Mouse (Mus musculus) retina, adult 2 months (tissue): ENCODE results near the gene Rcsd1.

Experiments used
- DNase-seq: peaks from one replicate; pipeline ENCODE4 v3.0.0-alpha.2; 2012; ENCODE audit warnings: low read depth, low spot score

Gene Rcsd1

GRCm38 (mm10) chr1:165709629-165710256 lies at the start of gene Rcsd1:
Gene Rcsd1 (minus strand): TSS chr1:165709757.
- DNase-seq: no peak

DNA sequence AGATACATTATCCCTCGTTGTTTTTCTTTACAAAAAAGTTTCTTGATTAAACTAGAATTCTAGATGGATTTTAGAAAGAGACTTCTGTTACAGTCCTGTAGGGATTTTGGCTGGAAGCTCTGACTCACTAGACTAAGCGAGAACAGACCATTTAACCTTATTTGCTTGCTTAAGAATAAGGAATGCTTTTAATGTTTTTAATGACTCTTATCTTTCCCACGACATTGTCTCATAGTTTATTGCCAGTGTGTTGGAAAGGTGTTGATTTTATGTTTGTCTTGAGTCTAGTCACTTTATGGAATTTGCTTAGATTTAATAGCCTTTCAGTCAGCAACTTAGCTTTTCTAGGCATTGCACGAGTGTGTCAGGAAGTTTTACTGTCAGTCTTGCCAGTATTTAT lies 45.6 kb upstream of the Rcsd1 start:
- DNase-seq: no peak

GRCm38 (mm10) chr1:165754205-165754604 lies 44.6 kb upstream of the Rcsd1 start:
- no peak for DNase-seq

DNA sequence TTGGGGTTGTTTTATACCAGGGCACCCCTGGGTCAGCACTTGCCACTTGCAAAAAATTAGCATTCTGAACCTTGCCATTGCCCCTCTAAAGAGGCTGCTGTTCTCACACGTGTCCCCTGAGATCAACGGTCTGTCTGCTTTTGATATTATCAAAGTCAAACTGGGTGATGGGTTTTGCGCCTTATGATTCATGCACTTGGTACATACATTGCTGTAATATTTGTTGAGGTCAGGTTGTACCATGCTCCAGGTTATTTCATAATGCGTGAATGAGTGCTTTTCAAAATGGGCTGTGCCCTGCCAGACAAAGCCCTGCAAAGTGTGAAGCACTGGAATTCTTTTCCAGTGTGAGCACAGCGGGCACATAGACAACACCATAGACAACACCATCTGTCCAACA lies 42.3 kb upstream of the Rcsd1 start:
- DNase-seq: no peak

GRCm38 (mm10) chr1:165751142-165751541 lies 41.6 kb upstream of the Rcsd1 start:
- DNase-seq: no peak

DNA sequence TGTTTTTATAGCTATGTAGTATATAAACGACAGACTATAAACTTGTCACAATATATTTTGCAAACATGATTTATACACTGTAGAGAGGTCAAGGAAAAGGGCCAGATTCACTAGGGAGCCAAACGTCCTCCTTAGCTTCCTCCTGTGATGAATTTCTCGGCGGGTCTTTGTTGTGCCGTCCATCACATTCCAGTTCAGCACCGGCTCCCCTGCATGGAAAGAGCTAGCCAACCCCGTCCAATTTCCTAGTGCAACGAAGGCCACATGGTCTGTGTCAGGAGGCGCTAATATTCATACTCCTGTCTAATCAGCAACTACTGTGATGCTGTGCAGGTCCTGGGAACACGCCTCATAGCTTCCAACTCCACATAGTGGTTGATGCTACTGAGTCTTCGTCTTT lies 38.5 kb upstream of the Rcsd1 start:
- DNase-seq: no peak

DNA sequence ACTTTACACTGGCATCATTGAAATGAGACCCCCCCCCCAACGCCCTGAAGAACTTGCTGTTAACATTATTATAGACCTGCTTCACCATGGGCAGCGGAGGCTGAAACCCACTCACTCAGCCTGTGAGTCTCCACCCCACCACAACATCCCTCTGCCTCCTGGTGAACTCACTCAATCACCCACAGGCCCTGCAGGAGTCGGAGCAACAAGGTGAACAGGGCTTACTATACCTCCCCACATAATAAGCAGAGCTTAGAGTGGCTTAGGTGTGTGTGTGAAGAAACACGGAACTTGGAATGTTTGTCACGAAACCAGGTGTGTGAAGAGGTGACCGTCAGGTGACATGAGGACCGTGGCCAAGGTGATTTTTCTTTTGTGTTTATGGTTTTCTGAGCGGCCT lies 32.4 kb upstream of the Rcsd1 start:
- no peak for DNase-seq

- DNase-seq: no peak
Observed at GRCm38 (mm10) chr1:165738985-165739384, 29.4 kb upstream of the Rcsd1 start.

- no peak for DNase-seq
Observed at GRCm38 (mm10) chr1:165737867-165738266, 28.3 kb upstream of the Rcsd1 start.

GRCm38 (mm10) chr1:165737451-165737850 lies 27.9 kb upstream of the Rcsd1 start:
- no peak for DNase-seq

DNA sequence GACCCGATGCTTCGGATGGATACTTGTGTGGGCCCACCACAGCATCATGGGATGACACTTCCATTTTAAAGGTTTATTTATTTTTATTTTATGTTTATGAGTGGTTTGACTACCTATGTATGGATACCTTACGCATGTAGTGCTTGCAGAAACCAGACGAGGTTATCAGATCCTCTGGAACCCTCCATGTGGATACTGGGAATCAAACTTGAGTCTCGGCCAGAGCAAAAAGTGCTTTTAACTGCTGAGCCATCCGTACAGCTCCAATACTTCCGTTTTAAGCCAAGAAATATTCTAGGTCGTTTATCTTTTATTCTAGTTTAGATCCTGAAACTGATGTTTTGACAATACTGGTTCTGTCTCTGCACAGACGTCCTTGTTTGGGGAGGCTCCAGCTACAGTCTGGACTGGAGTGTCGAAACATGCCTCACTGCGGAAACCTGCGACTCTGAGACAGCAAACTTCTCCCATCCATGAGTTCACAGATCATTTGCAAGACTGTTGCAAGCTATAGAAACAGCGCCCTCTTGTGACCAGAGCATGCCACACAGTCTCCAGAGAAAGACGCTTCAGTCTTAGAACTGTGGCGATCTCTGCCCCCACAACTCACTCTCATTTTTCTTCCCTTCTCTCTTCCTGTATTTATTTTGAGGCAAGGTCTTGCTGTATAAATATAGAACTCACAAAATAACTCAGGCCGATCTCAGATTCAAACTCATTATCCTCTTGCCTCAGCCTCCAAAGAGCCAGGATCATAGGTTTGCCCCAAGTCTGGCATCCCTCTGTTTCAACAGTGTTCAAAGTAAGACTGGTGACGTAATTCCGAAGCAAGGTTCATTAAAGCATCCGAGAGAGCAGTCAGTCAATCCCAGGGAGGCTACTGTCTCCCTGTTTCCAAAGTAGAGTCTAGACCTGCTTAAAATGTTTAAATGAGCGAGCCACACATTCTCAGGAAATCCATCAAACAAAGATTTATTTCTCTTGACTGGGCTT lies 26.6 kb upstream of the Rcsd1 start:
- DNase-seq: peak; percentile 50

DNA sequence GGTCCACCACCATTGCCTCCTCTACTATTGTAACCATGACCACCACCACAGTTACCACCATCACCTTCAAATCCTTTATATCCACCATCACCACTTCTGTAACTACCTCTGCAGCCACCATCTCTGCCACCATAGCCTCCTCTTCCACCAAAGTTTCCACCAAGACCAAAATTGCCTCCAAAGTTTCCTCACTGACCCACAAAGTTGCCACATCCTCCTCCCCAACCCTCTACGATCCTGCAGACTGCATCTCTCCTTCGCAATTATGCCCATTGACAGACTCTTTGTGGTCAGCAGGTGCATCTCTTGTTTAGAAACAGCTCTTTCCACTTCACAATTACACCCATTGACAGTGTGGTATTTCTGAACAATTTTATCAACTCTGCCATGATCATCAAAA lies 25.3 kb upstream of the Rcsd1 start:
- DNase-seq: no peak

DNA sequence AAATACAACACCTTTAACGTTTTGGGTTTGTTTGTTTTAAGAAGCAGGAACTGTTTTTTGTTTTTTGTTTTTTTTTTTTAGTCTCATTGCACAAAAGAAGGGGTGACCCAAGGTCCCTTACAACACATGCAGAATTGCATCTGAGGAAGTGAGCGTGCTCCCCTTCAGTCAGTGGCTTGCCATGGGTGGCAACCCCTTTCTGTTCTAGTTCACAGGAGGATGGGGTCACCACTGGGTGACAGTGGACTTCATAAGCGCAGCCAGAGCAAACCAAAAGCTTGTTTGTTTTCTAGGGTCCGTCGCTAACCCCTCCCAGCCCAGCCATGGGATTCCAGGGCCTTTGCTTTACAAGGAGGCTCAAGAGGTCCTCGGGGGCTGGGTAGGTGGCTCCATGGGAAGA lies 22.0 kb upstream of the Rcsd1 start:
- no peak for DNase-seq

- DNase-seq: no peak
Observed at GRCm38 (mm10) chr1:165730129-165730528, 20.6 kb upstream of the Rcsd1 start.

DNA sequence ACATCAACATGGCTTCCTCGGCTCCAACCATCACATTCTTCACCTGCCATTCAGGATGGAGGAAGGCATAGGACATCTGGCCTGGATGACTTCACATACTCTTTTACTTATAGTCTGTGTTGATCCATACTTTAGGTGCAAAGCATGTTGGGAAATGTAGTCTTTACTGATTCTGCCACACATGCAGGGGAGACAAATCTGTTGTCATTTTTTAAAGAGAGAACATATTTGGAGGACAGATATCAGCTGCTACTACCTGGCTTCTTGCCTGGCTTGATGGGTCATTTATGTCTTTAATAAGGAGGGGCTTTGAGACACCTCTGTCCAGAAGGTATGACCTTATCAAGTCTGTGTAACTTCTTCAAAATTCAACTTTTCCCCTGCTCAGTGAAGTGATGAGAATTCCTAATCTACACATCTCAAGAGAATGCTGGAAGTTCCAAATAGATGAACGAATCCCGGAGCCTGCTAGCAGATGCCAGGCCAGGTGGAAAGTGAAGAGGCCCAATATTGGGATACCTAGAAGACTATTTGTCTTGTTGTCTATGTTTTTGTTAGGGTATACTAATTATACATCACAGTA lies 18.6 kb upstream of the Rcsd1 start:
- DNase-seq: no peak

- no peak for DNase-seq
Observed at GRCm38 (mm10) chr1:165726986-165727385, 17.4 kb upstream of the Rcsd1 start.

DNA sequence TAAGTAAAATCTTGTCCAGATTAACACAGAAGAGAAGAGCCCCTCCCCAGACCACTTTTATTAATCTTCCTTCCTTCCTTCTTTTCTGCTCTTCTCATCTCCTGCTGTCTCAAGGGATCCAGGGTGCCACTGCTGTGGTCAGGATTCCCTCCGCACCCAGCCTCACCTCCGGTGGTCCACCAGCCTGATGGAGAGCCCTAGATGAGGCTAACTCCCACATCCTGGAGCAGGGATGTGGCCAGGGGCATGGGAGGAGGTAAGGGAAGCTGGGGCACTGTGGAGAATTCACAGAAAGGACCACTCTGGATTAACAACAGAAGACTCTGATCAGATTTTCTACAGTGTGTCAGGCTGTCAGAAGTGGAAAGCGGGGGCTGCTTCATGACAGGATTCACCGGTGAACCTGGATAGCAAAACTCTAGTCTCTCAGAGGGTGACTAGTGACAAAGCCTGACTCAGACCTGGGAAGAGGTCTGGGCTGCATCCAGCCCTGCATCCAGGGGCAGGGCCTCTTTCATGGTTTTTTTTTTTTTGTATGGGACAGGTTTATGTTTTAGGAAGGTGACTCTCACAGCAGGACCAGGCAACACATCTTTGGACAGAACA lies 15.6 kb upstream of the Rcsd1 start:
- no peak for DNase-seq

DNA sequence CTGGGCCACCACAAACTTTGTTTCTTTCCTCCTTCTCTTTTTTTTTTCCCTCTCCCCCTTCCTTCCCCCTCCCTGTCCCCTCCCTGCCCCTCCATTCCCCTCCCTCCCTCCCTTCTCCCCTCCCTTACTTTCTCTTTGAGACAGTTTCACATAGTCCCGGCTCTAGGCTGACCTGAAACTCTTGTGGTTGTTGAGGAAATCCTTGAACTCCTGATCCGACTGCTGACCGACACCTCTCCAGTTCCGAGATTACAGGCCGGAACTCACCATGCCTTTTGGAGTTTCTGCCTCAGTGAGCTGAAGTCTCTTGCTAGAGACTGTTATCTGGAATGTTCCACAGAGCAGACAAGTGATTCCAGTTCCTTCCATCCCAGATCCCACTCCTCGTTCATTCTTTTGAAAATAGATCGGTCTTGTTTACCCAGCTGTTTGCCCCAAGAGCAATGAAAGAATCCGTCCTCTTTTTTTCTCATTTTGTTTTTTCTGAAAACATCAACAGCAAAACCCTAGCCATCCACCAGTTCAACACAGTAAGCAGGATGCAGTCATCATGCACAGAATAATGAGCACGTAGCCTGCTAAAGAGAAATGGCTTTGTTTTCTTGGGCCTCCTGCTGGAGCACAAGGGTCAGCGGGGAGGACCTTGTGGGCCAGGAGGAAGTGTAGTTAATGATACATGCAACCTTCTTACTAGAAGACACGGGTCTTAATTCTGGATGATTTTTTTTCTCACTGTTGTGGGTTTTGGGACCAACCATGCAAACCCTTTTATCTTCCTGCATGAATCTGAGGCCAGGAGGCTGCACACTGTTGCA lies 14.9 kb upstream of the Rcsd1 start:
- DNase-seq: no peak

DNA sequence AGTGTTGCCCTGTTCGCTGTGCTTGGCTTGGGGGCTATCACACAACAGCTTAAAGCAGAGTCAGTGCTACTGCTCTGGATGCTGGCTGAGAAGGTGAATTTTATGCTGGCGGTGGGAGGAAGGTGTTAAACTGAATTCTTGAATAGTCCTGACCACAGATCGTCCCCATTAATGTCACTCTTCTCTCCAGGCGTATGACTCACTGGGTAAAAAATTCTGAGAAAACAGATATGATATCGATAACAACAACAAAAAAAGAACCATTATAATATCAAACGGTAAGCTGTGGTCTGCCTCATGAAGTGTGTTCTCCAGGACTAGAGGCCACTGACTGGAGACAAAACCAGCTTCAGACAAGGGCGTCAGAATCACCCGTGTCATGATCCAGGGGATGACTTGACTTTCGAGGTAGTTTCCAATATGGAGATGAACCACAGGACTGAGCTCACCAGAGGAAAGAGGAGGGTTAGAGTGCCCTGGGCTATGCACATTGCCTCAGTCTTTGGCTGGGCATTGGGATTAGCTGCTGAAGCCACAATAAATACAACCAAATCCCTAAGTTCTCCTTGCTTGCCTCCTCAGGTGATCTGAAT lies 13.1 kb upstream of the Rcsd1 start:
- no peak for DNase-seq

DNA sequence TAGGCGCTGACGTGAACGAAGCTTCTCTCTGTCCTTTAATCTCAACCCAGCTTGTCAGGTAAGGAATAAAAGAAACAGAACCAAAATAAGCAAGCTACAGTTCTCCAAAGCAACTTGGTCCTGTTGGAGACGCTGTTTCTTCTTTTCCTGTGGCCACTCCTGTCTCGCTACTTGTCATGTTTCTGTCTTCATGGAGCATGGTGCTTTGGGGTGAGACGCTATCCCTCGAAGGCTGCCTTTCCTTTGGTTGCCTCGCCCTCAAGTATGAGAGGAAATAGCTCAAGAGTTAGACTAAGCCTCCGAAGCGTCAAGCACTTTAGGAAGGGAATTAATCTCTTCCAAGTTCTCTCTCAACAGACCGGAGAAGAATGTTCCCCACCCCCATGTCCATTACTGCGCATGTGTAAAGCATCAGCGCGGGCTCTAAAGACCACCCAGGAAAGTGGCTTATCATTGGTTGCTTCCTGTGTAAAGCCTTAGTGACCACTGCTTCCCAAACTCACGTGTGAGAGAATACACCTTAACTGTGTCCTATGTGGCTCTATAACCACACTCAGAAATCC lies 9.1 kb upstream of the Rcsd1 start:
- DNase-seq: no peak
